Mouse (Mus musculus) naive thymus-derived CD4-positive, alpha-beta T cell, adult 2 months (primary cell): ENCODE measurements around the gene Snrnp25.

Experiments used
- DNase-seq: peaks from one replicate; pipeline ENCODE4 v3.0.0-alpha.2; 2011; ENCODE audit warnings: low read depth

The Snrnp25 gene

DNA sequence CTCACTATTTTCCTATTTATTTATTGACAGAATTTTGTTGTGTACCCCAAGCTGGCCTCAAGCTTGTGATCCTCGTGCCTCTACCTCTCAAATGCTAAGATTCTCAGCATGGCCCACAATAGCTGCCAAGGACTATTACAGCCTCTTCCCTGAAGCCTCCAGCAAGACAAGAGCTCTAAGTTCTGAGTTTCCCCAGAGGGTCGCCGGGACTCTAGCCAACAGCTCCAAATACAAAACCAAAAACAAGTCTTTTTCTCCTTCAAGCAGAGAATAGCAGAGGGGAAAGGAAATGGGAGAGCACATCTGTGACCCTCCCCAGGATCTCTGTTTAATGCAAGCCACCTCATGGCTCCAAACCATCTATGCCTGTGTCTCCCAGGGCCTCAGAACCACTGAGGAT is 38.8 kb downstream of the Snrnp25 start:
- DNase-seq, result no peak

DNA sequence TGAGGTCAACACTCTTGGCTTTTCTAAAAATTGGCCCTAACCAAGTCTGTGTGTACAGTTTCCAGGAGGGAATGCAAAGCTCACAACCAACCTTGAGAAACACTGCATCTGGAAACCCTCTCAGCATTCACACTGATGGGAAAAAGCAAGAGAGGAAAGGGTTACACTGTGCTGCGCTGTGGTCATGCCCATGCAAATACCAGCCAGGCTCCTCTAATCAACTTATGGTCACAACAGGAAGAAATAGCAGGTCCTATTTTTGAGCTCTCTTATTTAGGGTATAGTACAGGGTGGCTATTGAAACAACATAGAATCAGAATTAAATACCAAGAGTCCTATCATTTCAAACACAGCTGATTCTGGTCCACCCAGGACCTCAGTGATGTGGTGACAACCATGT is 39.4 kb downstream of the Snrnp25 start:
- no peak for DNase-seq

DNA sequence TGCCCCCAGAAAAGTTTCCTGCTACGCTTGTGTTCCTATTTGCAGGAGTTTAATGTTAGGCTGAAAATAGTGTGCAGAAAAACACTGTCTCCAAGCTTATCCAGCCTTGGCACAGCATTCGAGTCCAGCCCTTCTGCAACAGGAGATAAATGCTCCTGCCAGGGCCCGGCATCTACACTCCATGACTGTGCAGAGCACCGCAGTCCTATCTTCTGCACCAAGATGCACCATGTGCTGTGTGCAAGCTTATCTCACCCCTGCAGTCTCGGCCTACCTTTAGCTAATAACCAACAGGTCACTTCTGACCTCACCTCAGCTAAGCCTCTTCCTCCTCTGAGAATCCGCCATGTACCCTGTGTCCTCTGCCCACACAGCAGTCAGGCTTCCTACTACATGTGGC is 40.4 kb downstream of the Snrnp25 start:
- no peak for DNase-seq

DNA sequence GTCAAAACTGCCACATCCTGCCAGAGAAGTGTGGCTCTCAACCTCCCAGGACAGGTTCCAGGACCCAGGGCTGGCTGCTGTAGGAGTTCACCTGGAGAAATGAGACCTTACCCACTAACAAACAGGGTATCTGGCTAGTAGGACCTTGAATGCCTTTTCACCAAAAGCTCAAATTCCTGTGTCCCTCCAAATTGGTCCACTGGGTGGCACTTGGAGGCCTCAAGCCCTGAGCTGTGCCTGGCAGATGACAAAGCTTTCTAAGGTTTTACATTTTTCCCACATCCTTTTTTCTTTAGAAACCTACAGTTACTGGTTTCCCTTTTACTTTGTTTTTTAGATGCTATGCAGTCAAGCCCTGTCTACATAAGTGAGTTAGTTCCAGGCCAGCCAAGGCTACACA is 41.9 kb downstream of the Snrnp25 start:
- no peak for DNase-seq

DNA sequence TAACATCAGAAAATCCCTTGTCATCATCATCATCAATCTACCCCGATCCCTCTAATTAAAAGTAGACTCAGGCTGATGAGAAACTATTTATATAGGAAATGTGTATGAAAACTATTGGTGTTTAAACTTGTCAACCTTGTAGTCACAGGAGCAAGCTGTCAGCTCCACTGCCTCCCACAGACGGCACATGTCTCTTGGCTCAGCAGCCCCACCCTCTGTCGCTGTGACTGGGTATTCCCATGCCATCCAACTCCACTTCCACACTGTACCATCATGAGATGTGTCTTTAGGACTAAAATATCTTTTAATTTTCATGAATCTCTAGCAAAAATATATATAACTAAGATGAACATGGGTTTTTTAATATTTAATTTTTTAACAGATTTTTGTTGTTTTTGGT is 43.1 kb downstream of the Snrnp25 start:
- no peak for DNase-seq

DNA sequence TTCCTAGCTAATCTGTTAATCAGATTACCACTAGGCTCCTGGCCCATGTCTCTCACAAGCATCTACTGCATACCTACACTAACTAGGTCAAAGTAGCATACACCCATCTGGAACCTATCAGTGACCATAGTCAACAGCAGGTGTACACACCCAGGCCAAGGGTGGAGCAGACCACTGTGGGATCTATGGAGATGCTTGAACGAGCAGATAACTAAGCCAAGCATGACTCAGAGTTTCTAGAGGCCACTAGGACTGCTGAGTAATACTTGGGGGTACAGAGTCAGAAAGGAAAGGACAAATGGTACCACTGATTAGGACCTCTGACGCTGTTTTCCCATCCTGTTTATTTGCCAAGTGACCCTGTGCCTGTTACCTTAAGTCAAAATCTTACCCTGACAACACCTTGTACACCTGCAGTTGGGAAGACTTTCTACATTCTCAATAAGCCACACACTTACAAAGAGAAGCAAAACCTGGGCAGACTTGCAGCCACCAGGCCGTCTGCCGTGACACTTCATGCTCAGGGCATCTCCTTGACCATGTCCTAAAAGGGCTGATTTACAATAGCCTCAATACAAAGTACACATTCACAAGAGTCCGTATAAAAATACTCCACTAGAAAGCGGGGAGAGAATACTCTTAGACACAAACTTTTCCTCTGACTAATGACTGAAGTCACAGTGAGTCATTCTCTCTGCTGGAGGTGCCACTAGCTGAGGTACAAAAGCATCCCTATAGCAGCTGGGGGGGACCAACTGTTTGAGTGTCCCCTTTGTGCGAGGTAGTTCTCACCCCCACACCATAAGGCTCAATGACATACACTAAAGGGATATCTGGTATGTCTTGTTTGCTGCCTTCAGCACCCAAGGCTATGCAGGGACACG is 45.9 kb downstream of the Snrnp25 start:
- no peak for DNase-seq

DNA sequence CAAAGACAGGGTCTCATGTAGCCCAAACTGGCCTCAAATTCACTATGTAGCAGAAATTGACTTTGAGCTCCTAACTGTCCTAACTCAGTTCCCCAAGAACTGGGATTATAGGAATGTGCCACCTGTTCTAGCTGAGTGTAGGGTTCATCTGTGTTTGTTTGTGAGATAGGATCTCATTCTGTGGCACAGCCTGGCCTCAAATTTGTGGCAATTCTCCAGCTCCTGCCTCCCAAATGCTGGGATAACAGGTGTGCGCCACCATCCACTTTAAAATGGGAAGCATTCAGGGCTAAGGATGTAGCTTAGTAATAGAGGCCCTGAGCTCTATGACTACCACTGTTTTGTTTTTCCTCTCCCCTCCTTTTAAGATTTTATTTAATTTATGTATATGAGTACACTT is 47.9 kb downstream of the Snrnp25 start:
- DNase-seq, result no peak

DNA sequence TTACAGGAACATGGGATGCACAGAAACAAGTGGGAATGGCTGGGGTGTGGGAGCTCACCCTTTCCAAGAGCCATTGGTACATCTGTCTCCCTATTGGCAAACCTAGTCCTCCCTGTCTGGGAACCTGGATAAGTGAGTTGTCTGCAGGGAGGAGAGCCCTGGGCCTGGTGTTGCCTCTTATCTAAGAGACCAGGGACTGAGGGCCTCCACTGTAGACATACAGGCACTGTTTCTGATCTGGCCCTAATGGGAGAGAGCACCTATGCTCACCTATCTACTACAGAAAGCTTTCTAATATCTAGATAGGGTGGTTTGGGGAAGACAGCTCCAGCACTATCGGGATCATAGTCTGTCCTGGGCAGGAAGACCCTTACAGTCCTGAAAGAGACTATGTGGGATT is 50.9 kb downstream of the Snrnp25 start:
- DNase-seq, result no peak

DNA sequence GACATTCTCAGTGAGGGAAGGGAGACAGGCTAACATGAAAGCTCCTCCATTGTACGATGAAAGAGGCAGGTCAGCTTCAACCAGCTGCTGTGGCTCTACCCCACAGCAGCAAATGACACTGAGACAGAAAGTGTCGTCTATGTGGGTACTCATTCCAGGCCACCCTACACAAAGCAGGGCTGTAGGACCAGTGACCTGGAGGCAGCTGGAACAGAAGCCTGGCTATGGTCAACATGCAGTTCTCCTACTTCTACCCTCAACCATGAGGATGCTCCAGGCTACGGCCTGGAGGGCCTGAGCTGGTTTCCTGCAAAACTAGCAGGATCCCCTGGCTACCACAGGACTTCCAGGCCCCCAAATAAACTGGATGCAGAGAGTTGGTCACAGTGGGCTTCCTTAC is 51.4 kb downstream of the Snrnp25 start:
- DNase-seq, result no peak
